Mouse (Mus musculus): ENCODE measurements around the gene Ndufa6.

DNA sequence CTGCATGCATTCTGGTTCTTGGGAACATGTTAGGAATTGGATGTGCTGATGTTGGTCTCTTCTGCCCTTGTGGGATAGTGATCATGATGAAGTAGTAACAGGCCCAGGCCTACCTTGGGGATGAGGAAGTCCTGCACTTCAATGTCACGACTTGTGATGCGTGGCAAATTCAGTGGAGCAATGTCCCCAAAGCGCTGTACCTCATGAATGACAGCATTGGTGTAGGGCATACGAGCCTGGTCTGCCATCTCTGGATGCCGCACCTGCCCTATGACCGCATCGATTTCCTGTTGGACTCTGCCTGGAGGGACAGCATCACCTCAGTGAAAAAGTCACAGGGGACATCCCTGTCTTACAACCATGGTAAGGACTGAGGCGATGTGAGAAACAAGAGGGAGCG lies 49.5 kb upstream of the Ndufa6 start:
- TF ChIP-seq ZNF384 (IDR thresholded peaks at IDR 0.05; ENCODE audit: low read depth, low read length) (no peak), CHD2 (IDR thresholded peaks at IDR 0.05; ENCODE audit: low read depth, low read length) (no peak)
